Mouse (Mus musculus): Measurements from ENCODE around the gene Pex10. TPM values are rescaled to one million over a fixed set of nuclear protein-coding genes. Genes with fewer than 3 reads are reported as not detected.
A peak's percentile ranks its signal among the peaks of the same experiment; 100 is the strongest.

Gene Pex10
- polyA plus RNA-seq (2015; fragmentation: Nextera tagmentation; extraction: Ambion mirVana), result 22.2 and 26.4 TPM in 2 replicates

- Histone ChIP-seq H3K27ac (peak within 1 kb of the TSS; percentile 84), H3K36me3 (peaks cover 41% of the 10 kb centered on the region), H3K27me3 (no peaks in the 10 kb centered on the region), H3K4me1 (peaks cover 31% of the 10 kb centered on the region), H3K4me3 (peak within 1 kb of the TSS; percentile 74), H3K9ac (peak within 1 kb of the TSS; percentile 92), H3K4me2 (peak within 1 kb of the TSS; percentile 80), H3K9me3 (no peaks in the 10 kb centered on the region)
- WGBS, result under 1% methylated on average over 48 of the region's 48 CpGs
- ATAC-seq (ENCODE audit: insufficient number of reproducible peaks, insufficient read depth, low FRiP score, low TSS enrichment, low read depth), result peak; percentile 85
These were observed at the start of gene Pex10 for GRCm38 (mm10) chr4:155066834-155067522. Gene Pex10 (plus strand): TSS chr4:155067016.

DNA sequence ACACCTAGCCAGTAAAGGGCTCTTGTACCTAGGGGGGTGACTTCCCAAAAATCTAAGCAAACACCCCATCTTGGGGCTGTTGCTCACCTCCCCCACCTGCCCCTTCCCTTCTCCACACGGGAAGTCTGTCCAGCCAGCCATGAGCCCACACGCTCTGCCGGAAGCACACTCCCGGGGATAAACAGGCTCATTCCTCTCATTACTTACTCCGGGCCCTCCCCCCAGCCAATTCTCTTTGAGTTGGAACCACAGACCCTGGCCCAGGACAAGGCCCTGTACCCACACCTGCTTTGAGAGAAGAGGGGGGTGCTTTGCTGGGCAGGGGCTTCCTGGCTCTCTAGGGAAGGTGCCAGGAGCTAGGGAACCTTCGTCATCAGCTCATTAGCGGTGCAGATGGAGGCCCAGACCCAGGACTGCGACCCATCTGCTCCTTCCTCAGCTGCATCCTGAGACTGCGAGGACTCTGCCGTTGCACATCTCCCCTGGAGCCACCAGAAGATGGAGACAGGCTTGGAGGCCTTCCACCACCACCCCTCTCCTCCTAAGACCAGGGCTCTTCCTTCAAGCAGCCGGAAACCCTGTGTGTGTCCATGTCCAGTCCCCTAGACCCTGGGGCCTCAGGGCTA lies 49.5 kb upstream of the Pex10 start:
- 76% methylated on average over 11 of the region's 11 CpGs for WGBS
- no peak overlapping the region for H3K4me2 ChIP-seq
- H3K36me3 ChIP-seq, result no peaks in the 10 kb centered on the region

DNA sequence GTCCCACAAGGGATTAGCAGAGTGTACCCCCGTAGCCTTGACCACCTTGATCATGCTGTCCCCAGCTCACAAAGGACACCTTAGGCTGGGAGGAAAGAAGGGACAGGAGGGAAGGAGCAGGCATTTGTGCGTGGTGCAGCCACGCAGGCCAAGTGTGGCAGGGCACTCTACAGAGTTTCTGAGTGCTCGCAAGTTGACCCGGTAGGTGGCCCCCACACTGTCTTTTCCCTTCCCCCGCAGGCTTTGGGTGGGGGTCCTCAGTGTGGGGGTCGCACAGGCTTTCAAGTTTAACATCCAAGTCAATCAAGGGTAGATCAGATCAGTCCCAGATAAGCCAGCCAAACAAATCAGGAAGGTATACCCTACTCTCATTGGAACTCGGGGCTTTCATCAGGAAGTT lies 48.8 kb upstream of the Pex10 start:
- ATAC-seq (ENCODE audit: insufficient number of reproducible peaks, insufficient read depth, low FRiP score, low TSS enrichment, low read depth), result no peak
- Histone ChIP-seq H3K4me1 (peaks cover 26% of the 10 kb centered on the region), H3K4me3 (no peak overlapping the region), H3K36me3 (no peaks in the 10 kb centered on the region), H3K27me3 (peaks cover 6% of the 10 kb centered on the region), H3K9ac (no peak overlapping the region), H3K4me2 (no peak overlapping the region), H3K9me3 (no peaks in the 10 kb centered on the region), H3K27ac (no peak overlapping the region)
- 72% methylated on average over 8 of the region's 8 CpGs for WGBS

More for the DNA sequence above, 49.5 kb upstream of the Pex10 start:
- H3K4me3 ChIP-seq, result no peak overlapping the region
- no peak overlapping the region for H3K27ac ChIP-seq
- H3K9ac ChIP-seq, result no peak overlapping the region
- H3K4me1 ChIP-seq, result peaks cover 26% of the 10 kb centered on the region
- H3K27me3 ChIP-seq, result peaks cover 7% of the 10 kb centered on the region
- no peak for ATAC-seq (ENCODE audit: insufficient number of reproducible peaks, insufficient read depth, low FRiP score, low TSS enrichment, low read depth)
- H3K9me3 ChIP-seq, result no peaks in the 10 kb centered on the region

- no peak overlapping the region; the same call in 1 of the 2 replicates for H3K4me3 ChIP-seq
- H3K36me3 ChIP-seq, result no peaks in the 10 kb centered on the region
- H3K4me1 ChIP-seq, result peaks cover 26% of the 10 kb centered on the region
- no peak overlapping the region for H3K27ac ChIP-seq
- no peaks in the 10 kb centered on the region for H3K9me3 ChIP-seq
- H3K9ac ChIP-seq, result no peak overlapping the region
- H3K4me2 ChIP-seq, result peak overlapping the region; percentile 46
- H3K27me3 ChIP-seq, result peaks cover 5% of the 10 kb centered on the region
- 6% methylated on average over 15 of the region's 15 CpGs for WGBS
- no peak for ATAC-seq (ENCODE audit: insufficient number of reproducible peaks, insufficient read depth, low FRiP score, low TSS enrichment, low read depth)
These were observed 48.0 kb upstream of the Pex10 start for GRCm38 (mm10) chr4:155018601-155019335.

DNA sequence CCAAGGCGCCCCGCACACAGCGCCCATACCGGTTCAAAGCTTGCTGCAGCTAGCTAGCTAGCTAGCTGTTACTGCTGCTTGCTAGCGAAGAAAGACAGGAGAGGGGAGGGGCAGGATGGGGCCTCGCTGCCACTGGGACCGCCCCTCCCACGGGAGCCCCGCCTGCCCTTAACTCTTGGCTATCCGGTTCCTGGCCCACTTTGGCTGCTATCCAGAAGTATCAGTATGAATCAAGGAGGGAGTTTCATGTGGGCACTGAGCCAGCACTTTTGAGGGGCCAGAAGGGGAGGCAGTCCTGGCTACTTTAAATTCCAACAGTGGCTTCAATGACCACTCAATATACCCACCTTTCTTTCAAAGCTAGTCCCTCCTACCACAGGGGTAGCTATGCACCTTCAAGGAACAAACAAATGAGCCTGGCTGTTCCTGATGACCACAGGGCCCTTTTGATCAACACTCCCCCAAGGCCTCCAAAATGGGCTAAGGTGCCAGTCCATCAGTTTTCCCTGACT lies 47.4 kb upstream of the Pex10 start:
- no peak overlapping the region; the same call in 1 of the 2 replicates for H3K4me3 ChIP-seq
- peaks cover 5% of the 10 kb centered on the region for H3K27me3 ChIP-seq
- no peak overlapping the region for H3K27ac ChIP-seq
- H3K9me3 ChIP-seq, result no peaks in the 10 kb centered on the region
- no peak for ATAC-seq (ENCODE audit: insufficient number of reproducible peaks, insufficient read depth, low FRiP score, low TSS enrichment, low read depth)
- peaks cover 26% of the 10 kb centered on the region for H3K4me1 ChIP-seq
- H3K4me2 ChIP-seq, result peak overlapping the region; percentile 46
- H3K9ac ChIP-seq, result no peak overlapping the region
- 1% methylated on average over 10 of the region's 10 CpGs for WGBS
- no peaks in the 10 kb centered on the region for H3K36me3 ChIP-seq

DNA sequence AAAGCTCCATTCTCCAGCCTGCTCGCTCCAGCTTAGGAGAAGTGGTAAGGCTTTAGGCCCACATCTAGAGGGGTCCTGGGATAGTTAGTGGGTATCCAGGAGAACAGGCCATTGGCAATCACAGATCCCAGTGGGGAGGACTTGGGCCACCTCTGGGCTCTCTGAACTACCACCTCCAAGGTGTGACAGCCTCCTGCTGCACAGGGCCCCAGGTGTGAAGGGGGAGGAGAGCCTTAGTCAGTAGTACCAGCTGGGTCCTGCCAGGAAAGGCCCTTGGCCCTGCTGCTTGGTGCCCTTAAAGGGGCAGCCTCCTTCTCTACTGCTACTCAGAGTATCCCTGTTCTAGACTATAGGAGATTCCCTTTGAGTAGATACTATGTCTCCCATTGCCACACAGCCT lies 46.7 kb upstream of the Pex10 start:
- Histone ChIP-seq H3K9ac (no peak overlapping the region), H3K4me3 (no peak overlapping the region), H3K36me3 (no peaks in the 10 kb centered on the region), H3K27me3 (peaks cover 5% of the 10 kb centered on the region), H3K4me1 (peaks cover 26% of the 10 kb centered on the region), H3K4me2 (no peak overlapping the region), H3K9me3 (no peaks in the 10 kb centered on the region), H3K27ac (no peak overlapping the region)
- ATAC-seq (ENCODE audit: insufficient number of reproducible peaks, insufficient read depth, low FRiP score, low TSS enrichment, low read depth), result no peak
- WGBS, result 44% methylated on average over 1 of the region's 1 CpGs

- WGBS, result 58% methylated on average over 9 of the region's 9 CpGs
- Histone ChIP-seq H3K9me3 (no peaks in the 10 kb centered on the region), H3K4me1 (peaks cover 26% of the 10 kb centered on the region), H3K4me3 (no peak overlapping the region), H3K4me2 (no peak overlapping the region), H3K27me3 (peaks cover 5% of the 10 kb centered on the region), H3K27ac (no peak overlapping the region), H3K36me3 (no peaks in the 10 kb centered on the region), H3K9ac (no peak overlapping the region)
- ATAC-seq (ENCODE audit: insufficient number of reproducible peaks, insufficient read depth, low FRiP score, low TSS enrichment, low read depth), result no peak
These were observed 46.0 kb upstream of the Pex10 start for GRCm38 (mm10) chr4:155020813-155021212.

DNA sequence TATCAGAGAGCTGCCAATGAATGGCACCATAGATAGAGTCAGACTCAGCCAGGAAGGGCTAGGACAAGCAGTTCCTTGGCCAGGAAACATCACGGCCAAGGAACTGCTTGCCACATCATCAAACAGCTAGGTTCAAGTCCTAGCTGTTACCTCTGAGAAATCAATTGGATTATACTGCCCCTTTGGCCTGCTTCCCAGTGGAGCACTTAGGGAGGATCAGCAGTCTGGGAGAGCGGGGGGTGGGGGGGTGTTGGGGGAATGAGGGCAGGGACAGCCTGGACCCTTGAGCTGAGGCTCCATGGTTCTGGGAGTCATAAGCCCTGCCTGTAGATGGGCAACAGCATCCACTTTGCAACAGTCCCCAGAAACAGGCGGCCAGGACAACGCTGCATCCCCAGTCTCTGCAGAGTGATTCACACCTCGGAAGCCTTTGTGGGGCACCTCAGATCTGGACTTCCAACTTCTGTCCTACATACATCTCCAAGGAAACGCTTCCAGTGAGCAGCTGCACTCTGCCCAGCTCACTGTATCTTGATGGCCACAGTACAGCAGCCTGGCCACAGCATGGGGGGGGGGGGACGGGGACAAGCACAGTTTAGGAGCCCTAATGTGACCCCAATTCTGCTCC lies 44.5 kb upstream of the Pex10 start:
- no peaks in the 10 kb centered on the region for H3K36me3 ChIP-seq
- ATAC-seq (ENCODE audit: insufficient number of reproducible peaks, insufficient read depth, low FRiP score, low TSS enrichment, low read depth), result no peak
- H3K4me1 ChIP-seq, result peaks cover 26% of the 10 kb centered on the region
- peaks cover 5% of the 10 kb centered on the region for H3K27me3 ChIP-seq
- no peak overlapping the region for H3K27ac ChIP-seq
- no peak overlapping the region for H3K4me2 ChIP-seq
- no peak overlapping the region for H3K4me3 ChIP-seq
- 76% methylated on average over 7 of the region's 7 CpGs for WGBS
- H3K9me3 ChIP-seq, result no peaks in the 10 kb centered on the region
- H3K9ac ChIP-seq, result no peak overlapping the region

- peaks cover 13% of the 10 kb centered on the region for H3K4me1 ChIP-seq
- no peaks in the 10 kb centered on the region for H3K9me3 ChIP-seq
- H3K4me2 ChIP-seq, result no peak overlapping the region
- H3K4me3 ChIP-seq, result no peak overlapping the region
- 81% methylated on average over 11 of the region's 11 CpGs for WGBS
- H3K9ac ChIP-seq, result no peak overlapping the region
- no peaks in the 10 kb centered on the region for H3K27me3 ChIP-seq
- H3K27ac ChIP-seq, result no peak overlapping the region
- H3K36me3 ChIP-seq, result no peaks in the 10 kb centered on the region
- no peak for ATAC-seq (ENCODE audit: insufficient number of reproducible peaks, insufficient read depth, low FRiP score, low TSS enrichment, low read depth)
These were observed 42.4 kb upstream of the Pex10 start for GRCm38 (mm10) chr4:155024170-155025010.

DNA sequence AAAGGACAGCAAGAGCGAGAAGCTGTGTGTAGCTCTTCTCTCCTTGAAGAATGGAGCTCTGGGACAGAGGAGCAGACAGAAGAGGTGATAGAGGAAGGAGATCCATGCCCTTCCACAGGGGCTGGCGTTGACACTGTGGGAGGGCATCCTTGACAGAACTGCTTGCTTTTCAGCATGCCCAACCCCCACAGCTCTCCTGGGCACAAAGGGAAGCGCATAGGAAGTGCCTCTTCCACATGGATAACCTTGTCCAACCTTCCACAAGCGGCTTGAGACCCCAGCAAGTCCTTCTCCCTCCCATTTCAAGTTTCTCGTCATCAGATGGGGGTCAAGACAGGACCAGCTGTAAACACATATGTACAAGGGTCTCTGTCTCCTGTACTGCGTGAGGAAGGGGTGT lies 33.7 kb upstream of the Pex10 start:
- Histone ChIP-seq H3K4me3 (no peak overlapping the region), H3K4me2 (no peak overlapping the region), H3K9ac (no peak overlapping the region), H3K4me1 (peaks cover 3% of the 10 kb centered on the region), H3K27me3 (peaks cover 65% of the 10 kb centered on the region), H3K36me3 (no peaks in the 10 kb centered on the region), H3K27ac (no peak overlapping the region), H3K9me3 (no peaks in the 10 kb centered on the region)
- WGBS, result 33% methylated on average over 6 of the region's 6 CpGs
- no peak for ATAC-seq (ENCODE audit: insufficient number of reproducible peaks, insufficient read depth, low FRiP score, low TSS enrichment, low read depth)

- Histone ChIP-seq H3K9me3 (no peaks in the 10 kb centered on the region), H3K9ac (no peak overlapping the region), H3K4me2 (no peak overlapping the region), H3K4me3 (no peak overlapping the region), H3K27me3 (peaks cover 69% of the 10 kb centered on the region), H3K4me1 (peaks cover 3% of the 10 kb centered on the region), H3K27ac (no peak overlapping the region), H3K36me3 (no peaks in the 10 kb centered on the region)
- WGBS, result 29% methylated on average over 7 of the region's 7 CpGs
- ATAC-seq (ENCODE audit: insufficient number of reproducible peaks, insufficient read depth, low FRiP score, low TSS enrichment, low read depth), result no peak
These were observed 32.6 kb upstream of the Pex10 start for GRCm38 (mm10) chr4:155034202-155034601.

Data from embryonic facial prominence, embryonic 13.5 days (tissue).